Mouse (Mus musculus): ENCODE measurements around the gene Susd3.
A peak's percentile ranks its signal among the peaks of the same experiment; 100 is the strongest.

Susd3 gene

GRCm38 (mm10) chr13:49212711-49213500 lies 35.6 kb downstream of the Susd3 start:
- DNase-seq (ENCODE audit: low read depth, low spot score) = no peak

- DNase-seq (ENCODE audit: low read depth, low spot score) = no peak
These were observed 39.2 kb downstream of the Susd3 start for GRCm38 (mm10) chr13:49209306-49209705.

DNA sequence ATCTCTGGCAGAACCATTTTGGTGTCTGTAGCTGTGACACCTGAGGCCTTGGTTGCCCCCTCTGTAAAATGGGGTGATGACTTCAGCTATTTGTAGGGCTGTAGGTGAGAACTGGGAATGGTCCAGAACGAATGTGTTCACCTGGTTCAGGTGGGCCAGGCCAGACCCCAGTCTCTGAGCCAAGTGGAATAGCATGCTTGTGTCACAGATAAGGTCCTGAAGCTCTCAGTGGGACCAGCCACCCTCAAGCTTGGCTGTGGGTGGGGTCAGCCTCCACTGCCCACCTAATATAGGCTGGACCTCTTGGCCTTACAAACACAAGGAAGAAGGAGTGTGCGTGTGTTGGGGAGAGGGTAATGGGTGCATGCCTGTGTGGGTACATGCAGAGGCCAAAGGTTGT lies 42.2 kb downstream of the Susd3 start:
- DNase-seq (ENCODE audit: low read depth, low spot score) = no peak

- DNase-seq (ENCODE audit: low read depth, low spot score) = peak; percentile 65
These were observed 43.0 kb downstream of the Susd3 start for GRCm38 (mm10) chr13:49205381-49205998.

- no peak for DNase-seq (ENCODE audit: low read depth, low spot score)
These were observed 46.0 kb downstream of the Susd3 start for GRCm38 (mm10) chr13:49202556-49202955.

- DNase-seq (ENCODE audit: low read depth, low spot score) = no peak
These were observed 47.8 kb downstream of the Susd3 start for GRCm38 (mm10) chr13:49200688-49201087.

DNA sequence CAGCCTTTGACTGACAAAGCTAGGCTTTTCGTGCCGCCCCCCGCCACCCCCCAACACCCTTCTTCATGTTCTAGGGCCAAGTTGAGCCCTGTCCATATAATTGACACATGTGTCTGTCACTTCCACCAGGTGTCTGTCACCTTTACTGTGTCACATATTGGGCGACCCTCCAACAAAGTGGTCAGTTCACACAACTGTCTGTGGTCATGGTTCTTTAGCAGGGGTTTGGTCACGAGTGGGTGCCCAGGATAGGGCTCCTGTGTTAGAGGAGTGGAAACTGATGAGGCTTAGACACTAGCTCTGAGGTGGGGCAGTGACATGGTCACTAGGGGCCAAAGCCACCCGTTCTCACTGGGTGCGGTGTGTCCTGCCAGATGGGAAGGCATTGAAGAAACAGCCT lies 48.6 kb downstream of the Susd3 start:
- no peak for DNase-seq (ENCODE audit: low read depth, low spot score)

GRCm38 (mm10) chr13:49198734-49199133 lies 49.8 kb downstream of the Susd3 start:
- DNase-seq (ENCODE audit: low read depth, low spot score) = no peak

DNA sequence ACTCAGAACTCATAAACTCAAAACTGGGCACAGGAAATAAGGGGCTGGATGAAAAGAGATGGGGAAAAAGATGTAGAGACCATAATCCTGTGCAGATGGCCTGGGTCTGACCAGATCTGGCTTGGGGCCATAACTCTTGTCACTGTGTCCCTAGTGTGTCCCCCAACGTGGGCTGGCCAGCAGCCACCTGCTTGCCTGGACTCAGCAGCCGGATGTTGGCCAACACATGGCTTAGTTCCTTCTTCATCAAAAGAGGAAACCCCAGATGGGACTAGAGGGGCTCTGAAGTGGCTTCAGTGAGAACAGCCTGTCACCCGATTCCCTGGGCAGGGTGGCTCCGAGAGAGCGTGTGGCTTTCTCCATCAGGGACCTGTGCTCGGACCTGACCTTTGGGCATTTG lies 51.7 kb downstream of the Susd3 start:
- no peak for DNase-seq (ENCODE audit: low read depth, low spot score)

DNA sequence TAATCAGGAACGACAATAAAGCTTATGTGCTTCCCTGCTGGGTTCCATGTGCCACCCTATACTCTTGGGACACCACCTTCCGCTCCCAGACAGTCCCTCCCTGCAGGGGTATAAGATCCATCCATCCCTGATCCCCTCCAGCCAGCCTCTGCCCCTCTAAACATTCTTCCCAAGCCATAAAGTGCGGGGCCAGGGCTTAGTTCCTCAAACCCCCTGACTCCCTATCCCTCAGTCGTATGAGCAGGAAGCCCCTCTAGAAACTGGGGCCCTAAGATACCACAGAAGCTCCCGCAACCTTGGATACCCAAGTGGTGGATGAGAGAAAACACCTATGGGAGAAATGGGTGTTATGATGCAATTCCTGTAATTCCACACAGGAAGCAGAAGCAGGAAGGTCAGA lies 52.3 kb downstream of the Susd3 start:
- DNase-seq (ENCODE audit: low read depth, low spot score) = no peak

DNA sequence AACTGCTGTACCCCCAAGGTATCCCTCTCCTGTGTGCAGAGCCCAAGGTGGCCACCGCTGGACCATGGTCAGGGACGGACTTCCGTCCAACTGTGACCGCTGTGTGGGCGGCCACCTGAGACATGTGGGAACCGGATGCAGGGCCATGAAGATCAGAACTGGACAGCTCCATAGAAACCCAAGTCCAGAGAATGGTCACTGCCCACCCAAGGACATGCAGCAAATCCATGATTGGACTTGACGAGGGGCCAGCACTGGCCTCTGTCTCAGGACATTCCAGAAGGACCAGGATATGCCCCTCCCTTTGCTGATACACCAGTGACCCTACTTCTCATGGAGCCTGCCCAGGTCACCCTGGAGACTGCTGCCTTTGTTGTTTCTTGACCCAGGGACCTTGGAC lies 52.9 kb downstream of the Susd3 start:
- DNase-seq (ENCODE audit: low read depth, low spot score) = no peak

DNA sequence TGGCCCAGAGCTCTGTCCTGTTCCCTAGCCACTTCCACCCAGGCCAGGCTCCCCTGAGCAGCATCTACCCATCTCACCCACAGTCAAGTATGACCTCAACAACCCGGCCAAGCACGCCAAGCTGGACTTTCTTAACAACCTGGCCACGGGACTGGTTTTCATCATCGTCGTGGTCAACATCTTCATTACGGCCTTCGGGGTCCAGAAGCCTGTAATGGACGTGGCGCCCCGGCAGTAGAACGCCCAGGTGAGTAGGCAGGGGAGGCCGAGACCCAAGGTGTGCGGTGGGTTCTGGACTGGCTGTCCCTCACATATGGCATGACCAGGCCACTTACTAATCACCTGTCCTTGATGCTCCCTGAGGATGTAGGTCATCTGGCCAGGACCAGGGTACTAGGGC lies 53.7 kb downstream of the Susd3 start:
- no peak for DNase-seq (ENCODE audit: low read depth, low spot score)

- no peak for DNase-seq (ENCODE audit: low read depth, low spot score)
These were observed 54.9 kb downstream of the Susd3 start for GRCm38 (mm10) chr13:49193650-49194049.

- no peak for DNase-seq (ENCODE audit: low read depth, low spot score)
These were observed 56.2 kb downstream of the Susd3 start for GRCm38 (mm10) chr13:49192156-49192855.

DNA sequence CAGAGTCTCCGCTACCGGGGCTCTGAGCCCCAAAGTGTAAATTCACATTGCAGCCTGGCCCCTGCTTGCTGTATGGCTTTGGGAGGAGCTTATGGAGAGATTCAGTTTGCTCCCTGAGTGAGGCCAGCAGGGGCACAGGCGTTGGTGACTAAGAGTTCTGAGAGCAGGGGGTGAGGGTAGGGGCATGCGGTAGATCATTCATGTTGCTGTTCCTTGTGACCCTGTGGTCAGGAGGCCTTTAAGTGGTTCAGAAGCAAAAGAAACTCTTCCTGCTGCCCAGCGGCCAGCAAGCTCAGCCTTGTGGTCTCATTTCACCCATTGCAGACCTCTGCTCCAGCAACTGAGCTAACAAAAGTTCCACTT lies 56.9 kb downstream of the Susd3 start:
- DNase-seq (ENCODE audit: low read depth, low spot score) = no peak

DNA sequence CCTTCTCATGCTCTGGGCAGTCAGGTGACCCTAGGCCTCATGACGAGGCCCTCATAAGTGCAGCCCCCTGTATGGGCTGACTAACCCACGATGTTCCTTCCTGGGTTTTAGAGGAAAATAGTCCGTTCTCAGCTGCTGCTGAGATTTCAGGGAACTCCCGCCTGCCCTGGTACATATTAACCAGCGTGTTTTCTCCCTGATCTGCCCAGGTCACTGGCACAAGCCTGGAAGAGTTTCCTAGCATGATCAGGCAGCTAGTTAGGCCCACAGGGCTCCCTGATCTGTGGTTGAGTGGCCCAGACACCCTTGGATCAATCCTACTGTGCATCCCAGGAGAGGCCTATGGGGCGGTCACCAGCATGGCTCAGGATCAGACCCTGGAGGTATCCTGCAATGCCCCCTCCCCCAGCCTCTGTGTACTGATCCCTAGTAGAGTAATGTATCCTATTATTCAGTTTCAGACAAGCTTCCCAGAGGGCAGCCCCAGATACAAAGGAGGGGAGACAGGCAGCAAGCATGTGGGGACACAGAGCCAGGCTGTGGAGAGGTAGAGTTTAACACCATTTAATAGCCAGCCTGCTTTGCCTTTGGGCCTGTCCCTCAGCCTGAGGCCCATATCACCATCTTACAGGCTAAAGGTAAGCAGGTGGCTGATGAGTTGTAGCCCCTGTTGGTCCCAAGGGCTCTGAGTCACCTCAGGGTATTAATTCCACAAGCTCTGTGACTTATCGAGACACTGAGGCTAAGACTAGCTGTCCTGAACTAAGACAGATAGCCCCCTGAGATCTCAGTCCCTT lies 57.4 kb downstream of the Susd3 start:
- no peak for DNase-seq (ENCODE audit: low read depth, low spot score)

DNA sequence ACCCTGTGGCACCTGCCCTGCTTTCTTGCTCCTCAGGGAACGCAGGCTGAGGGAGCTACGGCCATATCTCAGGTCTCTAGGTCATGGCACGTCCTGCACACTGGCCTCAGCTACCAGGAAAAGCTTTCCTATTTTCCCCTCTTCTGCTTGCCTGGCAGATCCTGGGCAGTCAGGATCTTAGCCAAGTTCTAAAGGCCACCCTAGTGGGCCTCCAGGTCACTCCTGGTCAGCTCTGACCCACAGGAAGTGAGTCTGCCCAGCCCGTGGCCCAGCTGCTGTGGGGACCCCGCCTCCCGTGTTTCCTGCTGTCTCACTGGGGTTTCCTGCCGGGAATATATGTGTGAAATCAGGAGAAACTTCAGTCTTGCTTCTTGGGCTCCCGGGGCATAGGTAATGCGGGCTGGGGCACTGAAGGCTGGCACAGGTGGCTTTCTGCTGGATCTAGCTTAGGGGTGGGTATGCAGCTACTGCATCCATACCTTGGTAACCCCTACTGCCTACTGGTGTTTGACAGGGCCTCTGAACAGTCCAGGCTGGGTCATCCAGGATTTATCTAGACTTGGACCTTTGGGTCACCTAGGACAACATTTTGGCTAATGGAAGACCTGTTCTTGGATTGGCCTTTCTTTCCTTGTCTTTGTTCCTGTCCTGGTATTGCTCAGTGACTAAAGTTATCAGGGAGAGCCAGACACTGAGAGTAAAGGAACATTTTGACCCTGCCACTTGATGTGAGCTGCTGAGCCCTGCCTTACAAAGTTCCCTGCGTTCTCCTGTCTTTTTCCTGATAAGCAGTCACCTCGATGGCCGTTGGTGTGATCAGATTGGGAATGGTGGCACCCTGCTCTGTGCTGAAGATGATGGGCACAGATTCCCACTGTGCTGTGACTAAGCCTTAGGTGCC lies 58.3 kb downstream of the Susd3 start:
- no peak for DNase-seq (ENCODE audit: low read depth, low spot score)

DNA sequence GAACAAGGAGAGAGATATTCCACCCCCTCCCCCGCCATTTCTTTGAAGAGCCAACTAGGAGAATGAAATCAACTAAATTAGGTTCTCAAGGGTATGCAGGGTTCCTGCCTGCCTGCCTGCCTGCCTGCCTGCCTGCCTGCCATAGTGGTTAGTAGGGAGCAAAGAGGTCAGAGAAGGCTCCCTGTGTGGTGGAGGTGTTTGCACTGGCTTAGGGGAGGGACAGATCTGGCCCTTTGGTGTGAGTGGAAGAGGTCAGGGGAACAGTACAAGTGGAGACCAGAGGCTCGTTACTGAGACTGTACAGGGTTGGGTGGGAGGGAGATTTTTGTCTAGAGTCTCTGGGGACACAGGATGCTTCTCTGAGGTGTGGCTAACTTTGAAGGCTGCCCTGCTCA lies 59.5 kb downstream of the Susd3 start:
- no peak for DNase-seq (ENCODE audit: low read depth, low spot score)

DNA sequence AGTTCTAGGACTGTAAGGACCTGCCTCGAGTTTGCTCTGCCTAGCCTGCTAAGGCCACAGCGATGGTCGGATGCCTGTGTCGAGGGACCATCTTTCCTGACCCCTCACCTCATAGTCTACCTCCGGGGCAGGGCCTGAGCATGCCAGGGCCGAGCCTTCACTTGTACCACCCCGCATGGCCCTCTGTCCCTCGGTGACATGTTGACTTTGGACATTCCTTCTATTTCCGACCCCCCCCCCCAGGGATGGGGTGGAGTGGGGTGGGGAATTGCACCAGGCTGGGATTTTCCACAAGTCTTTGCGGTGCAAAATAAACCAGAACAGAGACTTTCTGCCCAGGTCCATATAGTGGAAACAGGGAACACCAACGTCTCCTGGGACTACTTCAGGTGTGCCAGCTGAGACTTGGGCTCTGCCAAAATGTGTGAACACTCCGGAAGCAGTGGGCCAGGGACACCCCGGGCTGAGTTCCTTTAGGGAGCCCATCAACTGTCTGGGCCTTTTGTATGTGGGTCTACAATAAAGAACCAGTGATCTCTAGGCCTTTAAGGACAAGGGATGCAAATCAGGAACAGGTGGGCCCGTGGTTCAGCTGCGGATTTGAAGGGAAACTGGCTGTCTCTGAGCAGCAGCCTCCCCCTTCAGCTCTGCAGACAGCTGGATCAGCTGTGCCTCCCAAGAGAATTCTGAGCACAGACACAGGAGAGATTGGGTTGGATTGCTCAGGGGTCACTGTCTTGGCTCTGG lies 60.1 kb downstream of the Susd3 start:
- no peak for DNase-seq (ENCODE audit: low read depth, low spot score)
